Mouse (Mus musculus): ENCODE measurements around the gene Igfbpl1. TPM values are rescaled to one million over a fixed set of nuclear protein-coding genes. Genes with fewer than 3 reads are reported as not detected.

The Igfbpl1 gene
- total RNA-seq, 2 experiments from 2014 or later, result not detected

DNA sequence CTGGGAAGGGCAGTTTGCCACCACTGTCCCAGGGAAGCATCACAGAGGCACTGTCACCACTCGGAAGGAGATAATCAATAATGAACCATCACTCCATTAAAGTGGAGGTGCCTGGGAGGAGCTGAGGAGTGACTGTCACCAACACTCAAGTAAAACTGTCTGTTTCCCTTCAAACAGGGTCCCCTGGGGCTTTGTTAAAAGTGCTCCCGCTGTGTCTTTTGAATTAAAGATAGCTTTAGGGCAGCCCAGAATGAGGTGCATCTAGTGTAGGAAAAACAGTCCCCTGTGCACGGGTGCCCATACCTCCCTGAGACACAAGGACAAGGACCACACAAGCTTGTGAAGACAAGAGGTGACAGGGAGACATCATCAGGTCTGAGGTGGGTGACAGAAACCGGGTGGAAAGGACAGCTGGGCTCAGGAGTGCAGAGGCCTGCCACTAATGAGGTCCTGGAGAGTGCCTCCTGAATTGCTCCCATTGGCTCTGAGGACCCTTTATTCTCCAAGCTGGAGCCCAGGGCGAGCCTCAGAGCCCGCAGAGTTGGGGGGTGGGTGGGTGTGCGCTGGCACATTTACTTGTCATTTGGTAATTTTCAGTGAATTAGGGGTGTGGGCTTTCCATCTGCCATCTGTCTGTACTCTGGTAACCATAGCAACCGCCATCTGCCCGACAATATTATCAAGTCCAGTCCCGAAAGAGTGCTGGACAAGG lies 2.5 kb downstream of the Igfbpl1 start:
- no peak for DNase-seq
- intact Hi-C loops (cut with DNase I; ENCODE audit: low total_unique reads), result no loop called here

DNA sequence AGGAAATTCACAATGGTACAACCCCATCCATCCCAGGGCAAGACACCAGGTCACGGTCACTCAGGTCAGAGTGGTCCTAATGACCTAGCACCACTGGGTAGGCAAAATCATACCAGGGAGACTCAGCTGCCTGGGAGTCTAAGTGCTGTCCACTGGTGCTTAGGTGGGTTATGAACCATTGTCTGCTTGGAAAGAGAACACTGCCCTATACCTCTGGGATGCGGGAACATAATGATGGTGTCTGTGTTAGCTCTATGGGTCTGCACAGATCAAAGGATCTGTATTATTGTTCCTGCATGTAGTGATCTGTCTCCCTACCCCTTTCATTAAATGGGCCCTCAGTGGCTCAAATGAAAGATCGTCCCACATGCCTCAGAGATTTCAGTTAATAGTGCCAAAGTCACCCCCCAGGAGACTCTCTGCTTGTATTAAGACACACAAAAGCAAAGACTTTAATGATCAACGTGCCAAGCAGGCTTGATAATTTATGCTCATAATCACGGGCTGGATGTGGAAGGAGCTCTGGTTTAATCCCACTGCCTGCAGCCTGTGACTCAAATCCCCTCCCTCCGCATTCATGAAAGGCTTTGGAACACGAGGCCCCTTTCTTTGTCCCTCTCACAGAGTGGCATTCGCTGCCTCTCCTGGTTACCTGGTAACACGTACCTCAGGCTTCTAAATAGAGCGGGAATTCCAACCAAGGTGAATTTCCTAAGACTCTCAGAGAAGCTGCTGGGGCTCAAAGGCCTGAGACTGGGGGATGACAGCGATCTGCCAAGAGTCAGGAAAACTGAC lies 3.7 kb downstream of the Igfbpl1 start:
- DNase-seq, result no peak
- intact Hi-C loops (cut with DNase I; ENCODE audit: low total_unique reads), result no loop called here

DNA sequence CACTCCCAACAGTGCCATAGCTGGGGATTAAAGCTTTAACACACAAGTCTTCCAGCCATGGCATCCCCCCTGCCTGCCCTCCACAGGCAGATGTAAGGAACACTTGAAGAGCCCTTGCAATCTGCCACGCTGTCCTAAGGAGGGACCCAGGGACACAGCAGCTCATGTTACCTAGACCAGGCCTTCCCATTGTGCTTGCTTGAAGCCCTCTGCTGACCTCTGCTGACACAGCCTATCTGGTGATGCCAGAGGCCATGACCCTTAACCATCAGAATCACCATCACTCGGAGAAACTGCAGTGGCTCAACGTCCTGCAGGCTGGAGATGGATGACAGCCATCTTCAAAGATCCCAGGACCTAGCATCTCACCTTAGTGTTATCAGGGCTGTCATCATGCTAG lies 4.7 kb downstream of the Igfbpl1 start:
- intact Hi-C loops (cut with DNase I; ENCODE audit: low total_unique reads), result no loop called here
- no peak for DNase-seq

DNA sequence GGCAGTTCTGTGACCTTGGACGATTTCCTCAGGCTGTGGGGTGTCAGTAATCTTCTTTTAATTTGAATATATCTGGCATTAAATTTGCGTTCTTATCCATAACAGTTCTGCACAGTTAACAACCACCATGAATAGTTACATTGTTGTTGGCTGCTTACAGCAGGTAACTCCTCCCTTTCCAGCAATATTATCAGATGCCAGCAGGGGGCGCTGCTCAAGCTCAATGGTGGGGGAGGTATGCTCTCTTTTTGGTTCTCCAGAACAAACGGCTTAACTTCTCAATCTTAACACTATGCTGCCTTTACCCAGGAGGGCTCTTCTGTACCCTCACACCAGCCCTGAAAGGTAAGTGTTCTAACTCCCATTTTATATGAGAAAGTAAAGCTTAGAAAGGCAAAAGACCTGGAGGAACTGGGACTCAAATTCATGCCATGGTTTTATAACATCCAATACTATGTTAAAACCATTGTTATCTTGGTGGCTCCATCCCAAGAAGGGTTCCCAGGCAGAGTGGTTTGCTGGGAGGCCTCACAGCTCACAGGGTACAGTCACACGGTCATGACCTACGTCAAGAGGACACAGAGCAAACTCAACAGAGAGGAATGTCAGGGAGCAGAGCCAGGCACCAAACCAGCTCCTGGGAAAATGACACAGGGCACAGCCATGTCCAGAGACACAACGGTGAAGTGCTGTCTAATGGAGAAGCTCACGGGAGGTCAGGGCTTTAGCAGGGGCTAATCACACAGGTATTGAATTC lies 6.5 kb downstream of the Igfbpl1 start:
- intact Hi-C loops (cut with DNase I; ENCODE audit: low total_unique reads), result no loop called here

DNA sequence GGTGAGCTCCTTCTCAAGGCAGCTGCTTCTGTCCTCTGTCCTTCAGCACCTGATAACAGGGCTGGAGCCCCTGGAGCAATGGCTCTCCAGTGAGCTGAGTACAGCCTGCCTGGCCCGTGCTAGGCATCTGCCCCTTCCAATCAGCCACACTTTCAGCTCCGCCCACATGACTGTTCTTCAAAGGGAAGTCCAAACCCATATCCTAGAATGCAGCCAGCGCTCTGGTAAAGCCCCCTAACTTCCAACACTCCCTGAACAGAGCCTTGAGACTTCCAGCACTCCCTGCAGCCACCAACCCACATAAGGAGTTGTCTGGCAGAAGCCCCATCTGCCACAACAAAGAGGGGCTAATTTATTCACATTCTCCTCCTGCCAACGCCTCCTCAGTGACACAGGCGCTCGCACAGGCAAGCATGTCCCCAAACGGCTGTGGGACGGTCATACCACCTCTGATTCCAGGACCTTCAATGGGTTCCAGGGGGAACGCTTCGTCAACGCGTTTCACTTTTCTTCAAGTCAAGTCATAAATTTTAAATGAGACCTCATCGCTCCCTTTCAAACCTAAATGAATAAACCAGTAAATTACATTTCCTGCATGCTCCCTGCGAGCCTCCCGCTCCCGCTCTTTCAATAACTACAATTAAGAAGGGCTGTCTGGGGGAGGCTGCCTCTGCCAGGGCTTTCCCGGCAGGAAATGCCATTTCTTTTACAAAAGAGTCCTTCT lies 7.4 kb downstream of the Igfbpl1 start:
- intact Hi-C loops (cut with DNase I; ENCODE audit: low total_unique reads), result loop anchor here (5.0 kb wide), 1 partner anchor 38 kb away; no protein-coding TSS in a partner anchor
- DNase-seq, result no peak

More for the DNA sequence above, 6.5 kb downstream of the Igfbpl1 start:
- peak; percentile 56 for DNase-seq

DNA sequence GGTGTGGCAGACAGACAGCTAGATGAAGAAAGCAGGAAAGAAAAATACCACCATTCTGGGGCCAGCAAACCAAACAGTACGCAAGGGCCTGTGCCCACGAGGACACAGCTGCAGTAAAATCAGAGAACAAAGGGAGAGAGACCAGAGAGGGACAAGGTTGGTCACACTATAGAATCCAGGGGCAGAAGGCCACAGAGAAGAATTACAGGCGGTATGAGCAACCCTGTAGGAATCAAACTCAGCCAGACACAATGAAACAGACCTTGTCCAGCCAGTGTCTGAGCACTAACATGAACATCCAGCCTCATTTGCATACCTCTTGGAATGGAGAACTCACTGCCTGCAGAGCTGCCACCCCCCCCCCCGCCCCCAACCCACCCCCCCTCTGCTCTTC lies 7.9 kb downstream of the Igfbpl1 start:
- no peak for DNase-seq
- intact Hi-C loops (cut with DNase I; ENCODE audit: low total_unique reads), result loop anchor here (5.0 kb wide), 1 partner anchor 38 kb away; no protein-coding TSS in a partner anchor

GRCm38 (mm10) chr4:45815542-45815941 lies 11.2 kb downstream of the Igfbpl1 start:
- peak; percentile 27 for DNase-seq

DNA sequence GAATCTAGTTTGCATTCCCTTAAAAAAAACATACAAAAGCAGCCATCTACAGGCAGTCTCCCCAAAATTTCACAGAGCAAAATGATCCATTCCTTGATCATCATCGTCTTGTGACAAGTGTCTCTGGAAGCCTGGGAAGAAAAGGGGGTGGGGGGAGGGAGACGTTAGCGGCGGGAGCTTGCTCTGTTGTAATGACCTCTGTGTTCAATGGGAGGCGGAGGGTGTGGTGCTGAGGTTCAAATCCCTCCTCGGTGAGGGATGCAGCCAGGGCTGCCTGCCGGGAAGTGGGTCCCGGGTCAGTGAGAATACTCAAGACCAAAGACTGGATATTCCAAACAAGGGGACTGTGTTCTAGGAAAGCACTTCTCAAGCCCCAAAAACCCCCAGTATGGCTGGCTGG lies 15.5 kb downstream of the Igfbpl1 start:
- intact Hi-C loops (cut with DNase I; ENCODE audit: low total_unique reads), result no loop called here

More at GRCm38 (mm10) chr4:45815542-45815941, 11.2 kb downstream of the Igfbpl1 start:
- intact Hi-C loops (cut with DNase I; ENCODE audit: low total_unique reads), result loop anchor here (5.0 kb wide), 1 partner anchor 42 kb away; no protein-coding TSS in a partner anchor

GRCm38 (mm10) chr4:45808034-45808433 lies 18.7 kb downstream of the Igfbpl1 start:
- intact Hi-C loops (cut with DNase I; ENCODE audit: low total_unique reads), result no loop called here
- DNase-seq, result no peak

More for the DNA sequence above, 15.5 kb downstream of the Igfbpl1 start:
- DNase-seq, result no peak

DNA sequence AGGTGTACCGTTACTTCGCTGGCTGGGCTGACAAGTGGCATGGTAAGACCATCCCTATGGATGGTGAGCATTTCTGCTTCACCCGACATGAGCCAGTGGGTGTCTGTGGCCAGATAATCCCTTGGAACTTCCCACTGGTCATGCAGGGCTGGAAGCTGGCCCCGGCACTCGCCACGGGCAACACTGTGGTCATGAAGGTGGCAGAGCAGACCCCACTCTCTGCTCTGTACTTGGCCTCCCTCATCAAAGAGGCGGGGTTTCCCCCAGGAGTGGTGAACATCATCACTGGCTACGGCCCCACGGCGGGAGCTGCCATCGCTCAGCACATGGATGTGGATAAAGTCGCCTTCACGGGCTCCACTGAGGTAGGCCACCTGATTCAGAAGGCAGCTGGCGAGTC lies 23.8 kb downstream of the Igfbpl1 start:
- DNase-seq, result no peak
- intact Hi-C loops (cut with DNase I; ENCODE audit: low total_unique reads), result no loop called here

GRCm38 (mm10) chr4:45799956-45800537 lies 26.7 kb downstream of the Igfbpl1 start:
- intact Hi-C loops (cut with DNase I; ENCODE audit: low total_unique reads), result no loop called here
- DNase-seq, result no peak

DNA sequence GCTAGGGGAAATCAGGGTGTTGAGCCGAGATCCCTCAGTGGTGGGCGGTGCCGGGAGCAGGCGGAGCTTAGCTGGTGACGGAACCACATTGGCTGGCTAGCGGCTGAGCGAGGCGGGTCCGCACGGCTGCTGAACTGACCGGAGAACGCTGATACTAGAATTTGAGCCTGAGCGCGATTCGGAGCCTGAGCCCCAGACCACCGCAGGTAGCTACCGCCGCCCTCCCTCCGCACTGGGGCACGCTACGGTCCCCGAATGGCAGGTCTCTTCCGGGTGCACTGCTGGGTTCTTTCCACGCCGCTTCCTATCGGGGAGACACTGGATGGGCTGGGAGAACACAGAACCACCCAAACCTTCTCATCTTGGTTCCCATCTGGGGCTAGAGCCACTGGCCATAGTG lies 27.8 kb downstream of the Igfbpl1 start, which contains the start of gene Aldh1b1:
Aldh1b1 (plus strand) TSS at position 59 of the 400 bp plus-strand sequence.
- intact Hi-C loops (cut with DNase I; ENCODE audit: low total_unique reads), result no loop called here
- peak; percentile 74 for DNase-seq

GRCm38 (mm10) chr4:45796760-45797159 lies 30.0 kb downstream of the Igfbpl1 start:
- intact Hi-C loops (cut with DNase I; ENCODE audit: low total_unique reads), result no loop called here

DNA sequence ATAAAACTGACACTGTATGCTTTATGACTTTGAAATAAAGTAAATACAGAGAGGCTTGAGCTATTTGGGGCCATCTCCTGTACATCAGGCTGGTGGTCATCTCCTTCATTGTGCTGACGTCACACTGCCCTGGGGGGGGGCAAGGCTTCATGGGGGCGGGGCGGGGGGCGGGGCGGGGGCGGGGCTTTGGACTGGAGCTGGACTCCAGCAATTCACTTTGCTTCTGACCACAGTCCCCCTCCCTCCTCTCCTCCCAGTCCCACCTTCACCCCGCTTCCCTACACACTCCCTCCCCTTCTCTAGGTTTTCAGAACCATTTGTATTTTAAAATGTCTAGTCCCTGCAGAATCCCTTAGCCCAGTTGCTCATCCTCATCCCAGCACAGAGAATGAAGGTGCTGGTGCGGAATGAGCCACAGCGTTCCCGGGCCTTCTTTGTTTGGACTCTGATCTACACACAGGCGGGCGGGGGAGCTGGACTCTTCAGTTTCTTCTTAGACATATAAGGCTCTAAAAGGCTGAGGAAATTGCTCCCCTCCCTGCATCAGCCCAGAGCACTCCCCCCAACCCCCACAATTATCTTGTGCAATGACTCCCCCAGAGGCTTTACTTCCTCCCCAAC lies 31.4 kb downstream of the Igfbpl1 start:
- intact Hi-C loops (cut with DNase I; ENCODE audit: low total_unique reads), result no loop called here
- DNase-seq, result no peak

More at GRCm38 (mm10) chr4:45796760-45797159, 30.0 kb downstream of the Igfbpl1 start:
- no peak for DNase-seq

- DNase-seq, result no peak
- intact Hi-C loops (cut with DNase I; ENCODE audit: low total_unique reads), result no loop called here
Measured at GRCm38 (mm10) chr4:45790018-45790417, 36.7 kb downstream of the Igfbpl1 start.

DNA sequence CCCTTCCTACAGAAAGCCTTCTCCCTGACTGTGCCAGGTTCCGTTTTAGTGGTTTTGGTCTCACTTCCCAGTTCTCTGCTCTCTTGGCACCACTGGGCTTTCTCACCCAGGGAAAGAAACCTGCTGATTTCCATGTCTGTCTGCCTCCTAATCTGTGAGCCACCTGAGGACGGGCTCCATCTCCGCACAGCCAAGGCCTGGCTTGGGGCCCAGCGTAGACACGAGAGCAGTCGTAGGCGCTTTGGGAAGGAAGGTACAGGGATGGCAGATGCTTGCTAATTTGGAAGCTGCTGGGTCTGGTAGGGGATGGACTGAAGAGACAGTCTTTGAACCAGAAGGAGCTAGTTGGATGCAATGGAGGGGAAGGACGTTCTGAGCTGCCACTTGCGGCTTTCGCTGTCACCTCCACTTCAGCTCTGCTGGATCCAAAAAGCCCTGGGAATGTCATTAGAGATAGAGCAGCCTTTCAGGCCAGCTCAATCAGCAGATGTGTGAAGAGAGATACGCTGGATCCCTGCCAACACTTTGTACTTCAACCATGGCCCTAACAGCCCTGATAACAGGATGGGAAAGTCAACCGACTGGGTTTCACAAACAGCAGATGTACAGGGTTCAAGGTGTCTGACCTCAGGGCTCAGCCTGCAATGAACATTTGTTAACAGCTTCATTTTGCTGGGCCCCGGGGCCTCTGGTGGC lies 37.3 kb downstream of the Igfbpl1 start:
- no peak for DNase-seq
- intact Hi-C loops (cut with DNase I; ENCODE audit: low total_unique reads), result no loop called here

GRCm38 (mm10) chr4:45788446-45789081 lies 38.2 kb downstream of the Igfbpl1 start:
- DNase-seq, result no peak
- intact Hi-C loops (cut with DNase I; ENCODE audit: low total_unique reads), result no loop called here

All from gastrocnemius, postnatal 14 days (tissue).